Mouse (Mus musculus) natural killer cell, adult 2 months (primary cell): ENCODE measurements around the gene Gm12790.
"Not testable (repeated sequence)": the region's sequence is repeated elsewhere in the genome, so short reads cannot be mapped to it uniquely, and the experiment has no call there.

ENCODE experiments used
- DNase-seq, 2 experiments: peaks; one replicate each; pipeline ENCODE4 v3.0.0; 2022; ENCODE audit warnings: low spot score in 2 of 2

Gene Gm12790

DNA sequence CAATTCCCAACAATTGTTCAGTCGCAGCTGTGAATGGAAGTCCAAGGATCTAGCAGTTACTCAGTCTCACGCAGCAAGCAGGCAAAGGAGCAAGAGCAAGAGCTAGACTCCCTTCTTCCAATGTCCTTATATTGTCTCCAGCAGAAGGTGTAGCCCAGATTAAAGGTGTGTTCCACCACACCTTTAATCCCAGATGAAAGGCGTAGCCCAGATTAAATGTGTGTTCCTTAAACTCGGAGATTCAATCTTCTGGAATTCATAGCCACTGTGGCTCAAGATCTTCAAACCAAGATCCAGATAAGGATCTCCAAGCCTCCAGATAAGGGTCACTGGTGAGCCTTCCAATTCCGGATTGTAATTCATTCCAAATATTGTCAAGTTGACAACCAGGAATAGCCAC is at the start of gene Gm12790:
TSS of gene Gm12790 (minus strand) at position 101 of the 400 bp plus-strand sequence.
- not testable (repeated sequence) for DNase-seq

DNA sequence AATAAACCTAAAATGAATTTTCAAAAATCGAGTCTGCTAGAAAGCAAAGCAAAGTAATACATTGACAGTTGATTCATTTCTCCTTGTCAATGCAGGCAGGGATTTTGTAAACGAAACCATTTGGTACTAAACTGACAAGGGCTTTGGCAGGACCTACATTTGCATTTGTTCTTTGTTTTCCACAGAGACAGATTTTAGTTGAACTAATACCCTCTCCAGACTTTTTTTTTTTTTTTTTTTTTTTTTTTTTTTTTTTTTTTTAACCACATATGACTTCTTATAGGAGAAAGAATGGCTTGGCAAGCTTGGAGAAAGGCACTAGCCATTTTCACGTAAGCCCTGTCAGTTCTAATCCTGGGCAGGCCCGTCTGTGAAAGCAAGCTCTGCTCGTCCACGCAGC is 45.8 kb upstream of the Gm12790 start:
- DNase-seq: no peak

DNA sequence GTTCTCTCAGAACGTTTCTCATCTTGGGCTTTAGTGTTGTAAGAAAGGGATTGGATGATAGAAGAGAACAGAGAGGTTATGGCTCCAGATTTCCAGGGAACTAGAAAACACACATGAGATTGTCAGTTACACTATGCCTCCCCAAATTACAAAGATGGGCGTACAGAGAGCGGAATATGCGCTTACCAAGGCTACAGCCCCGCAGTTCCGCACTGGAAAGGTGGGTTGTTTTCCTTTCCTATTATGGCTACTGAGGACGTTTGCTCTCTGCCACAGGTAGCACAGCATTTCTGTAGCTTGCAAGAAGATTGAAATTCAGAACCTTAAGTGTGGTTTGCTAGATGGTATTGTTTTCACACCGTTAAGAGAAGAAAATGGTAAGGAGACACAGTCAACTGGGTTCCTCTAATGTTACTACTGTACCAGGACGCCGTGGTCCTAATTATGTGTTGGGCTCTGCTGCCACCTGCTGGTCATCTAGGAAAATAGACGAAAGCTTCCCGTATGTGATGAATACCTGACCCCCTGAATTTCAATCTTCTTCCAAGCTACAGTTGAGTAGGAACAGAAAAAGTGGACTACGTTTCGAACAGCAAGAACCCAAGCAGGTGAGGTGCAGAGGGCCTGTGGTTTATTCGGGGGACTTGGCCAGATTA is 17.5 kb upstream of the Gm12790 start:
- DNase-seq: peak in 1 of 2 experiments; percentile 13

DNA sequence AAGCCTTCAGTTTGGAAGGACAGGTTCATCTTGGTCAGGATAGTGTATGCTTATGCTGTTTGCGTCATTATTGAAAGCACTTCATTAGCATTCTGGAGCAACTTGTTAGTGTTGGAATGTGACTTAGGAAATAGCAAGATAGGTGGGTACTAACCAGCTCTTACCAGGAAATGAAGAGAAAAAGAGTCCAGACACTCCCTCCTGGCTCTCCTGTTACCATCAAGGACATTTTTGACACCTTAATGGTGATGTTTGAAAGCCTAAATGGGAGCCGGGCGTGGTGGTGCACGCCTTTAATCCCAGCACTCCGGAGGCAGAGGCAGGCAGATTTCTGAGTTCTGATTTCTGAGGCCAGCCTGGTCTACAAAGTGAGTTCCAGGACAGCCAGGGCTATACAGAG is 16.6 kb upstream of the Gm12790 start:
- DNase-seq: no peak

- not testable (repeated sequence) for DNase-seq
These were observed 5.5 kb upstream of the Gm12790 start, which contains the start of gene Gm12789 for GRCm38 (mm10) chr4:101986326-101986725. Gm12789 (plus strand) TSS chr4:101986626.

DNA sequence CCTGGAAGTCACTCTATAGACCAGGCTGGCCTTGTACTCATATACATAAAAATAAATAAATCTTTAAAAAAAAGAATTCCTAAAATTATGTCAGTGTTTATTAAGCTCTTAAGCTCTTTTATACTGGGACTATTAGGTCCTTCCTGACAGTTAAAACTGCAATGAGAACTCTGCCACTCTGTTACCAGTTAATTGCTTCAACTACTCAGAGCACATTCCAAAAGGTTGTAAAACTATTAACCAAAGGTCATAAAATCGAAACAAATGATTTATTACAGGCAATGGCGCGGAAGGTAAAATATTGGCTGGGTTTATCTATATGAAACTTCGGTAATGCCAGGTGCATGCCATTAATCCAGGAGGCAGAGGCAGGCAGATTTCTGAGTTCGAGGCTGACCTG is 4.8 kb upstream of the Gm12790 start:
- DNase-seq: no peak

- not testable (repeated sequence) for DNase-seq
These were observed 40.7 kb downstream of the Gm12790 start, which contains the start of gene Gm12794 for GRCm38 (mm10) chr4:101940107-101940506. Gm12794 (plus strand) TSS chr4:101940407.
